Mouse (Mus musculus): ENCODE measurements around the gene Gjd2.

Gene Gjd2

GRCm38 (mm10) chr2:114012749-114013211, 639 bp downstream of the Gjd2 start:
- no peak for DNase-seq (ENCODE audit: low spot score)

GRCm38 (mm10) chr2:114011838-114012237, 1.6 kb downstream of the Gjd2 start:
- DNase-seq (ENCODE audit: low spot score): peak; percentile 40

GRCm38 (mm10) chr2:114008321-114008720, 5.1 kb downstream of the Gjd2 start:
- DNase-seq (ENCODE audit: low spot score): no peak

GRCm38 (mm10) chr2:113997484-113997883, 15.9 kb downstream of the Gjd2 start:
- DNase-seq (ENCODE audit: low spot score): no peak

- DNase-seq (ENCODE audit: low spot score): no peak
Observed at GRCm38 (mm10) chr2:113996930-113997329, 16.5 kb downstream of the Gjd2 start.

- no peak for DNase-seq (ENCODE audit: low spot score)
Observed at GRCm38 (mm10) chr2:113984890-113985289, 28.5 kb downstream of the Gjd2 start.

GRCm38 (mm10) chr2:113980664-113981063, 32.8 kb downstream of the Gjd2 start:
- no peak for DNase-seq (ENCODE audit: low spot score)

GRCm38 (mm10) chr2:113978151-113978771, 35.2 kb downstream of the Gjd2 start:
- no peak for DNase-seq (ENCODE audit: low spot score)

GRCm38 (mm10) chr2:113973950-113974349, 39.5 kb downstream of the Gjd2 start:
- DNase-seq (ENCODE audit: low spot score): no peak

GRCm38 (mm10) chr2:113966421-113966820, 47.0 kb downstream of the Gjd2 start:
- no peak for DNase-seq (ENCODE audit: low spot score)
